Mouse (Mus musculus) liver, adult 2 months (tissue): ENCODE results near the gene A3galt2. TPM values are rescaled to one million over a fixed set of nuclear protein-coding genes. Genes with fewer than 3 reads are reported as not detected.

Experiments used
- DNase-seq: peaks from one replicate; pipeline ENCODE4 v3.0.0-alpha.2; 2011; ENCODE audit warnings: low read depth, low spot score; ENCODE audit errors: extremely low read depth
- H3K27ac ChIP-seq: fragments of 200-500 bp; replicated peaks from 2 replicates; pipeline ENCODE4 v1.5.1; 2012; ENCODE audit warnings: low read depth, mild to moderate bottlenecking, control low read depth, inconsistent platforms, low read length; ENCODE audit not compliant: insufficient read depth
- H3K27me3 ChIP-seq: fragments of 200-500 bp; 2 replicates; pipeline ENCODE4 v1.6.1; 2012; ENCODE audit warnings: mild to moderate bottlenecking, moderate library complexity, low read length, inconsistent platforms; ENCODE audit not compliant: control insufficient read depth, insufficient read depth
- H3K36me3 ChIP-seq: fragments of 200-500 bp; 2 replicates; pipeline ENCODE4 v1.6.1; 2012; ENCODE audit warnings: low read length, inconsistent platforms; ENCODE audit not compliant: control insufficient read depth, insufficient read depth
- H3K4me1 ChIP-seq: fragments of 200-500 bp; 2 replicates; pipeline ENCODE4 v1.6.1; 2011; ENCODE audit warnings: low read length; ENCODE audit not compliant: control insufficient read depth, insufficient read depth
- H3K4me3 ChIP-seq: fragments of 200-500 bp; 2 replicates; pipeline ENCODE4 v1.5.1; 2011; ENCODE audit warnings: low read depth, mild to moderate bottlenecking, control low read depth, low read length, moderate library complexity; ENCODE audit not compliant: insufficient read depth
- H3K79me2 ChIP-seq: fragments of 200-500 bp; 2 replicates; pipeline ENCODE4 v1.6.1; 2012; ENCODE audit warnings: inconsistent platforms, mild to moderate bottlenecking, low read length, moderate library complexity; ENCODE audit not compliant: control insufficient read depth, insufficient read depth
- H3K9ac ChIP-seq: fragments of 200-500 bp; 2 replicates; pipeline ENCODE4 v1.6.1; 2012; ENCODE audit warnings: low read depth, mild to moderate bottlenecking, control low read depth, inconsistent platforms, low read length
- CTCF ChIP-seq: fragments of 200-500 bp; IDR thresholded peaks from 2 replicates; pipeline ENCODE4 v1.5.1; 2011; ENCODE audit warnings: low read depth, low read length, control low read depth
- POLR2A ChIP-seq: fragments of 200-500 bp; IDR thresholded peaks from 2 replicates; pipeline ENCODE4 v1.6.1; 2011; ENCODE audit warnings: low read length, control low read depth; ENCODE audit not compliant: insufficient read depth; ENCODE audit errors: extremely low read depth
- WGBS: fragments of 180-500 bp; shearing (Covaris S2); methylation state at CpG from one replicate; pipeline ENCODE4 v1.1.7; 2018; 5-methylcytosine and 5-hydroxymethylcytosine counted together
- polyA plus RNA-seq: library from polyadenylated mRNA; depleted of rRNA; stranded (reverse); fragments of >200 nt; gene quantifications from 2 replicates; pipeline ENCODE4 v1.2.3, GENCODE M21; 2012
- total RNA-seq: library from RNA; depleted of rRNA; stranded (reverse); fragments of >200 nt; gene quantifications from 2 replicates; pipeline ENCODE4 v1.2.3, GENCODE M21; 2014

A3galt2 gene
- total and polyA plus RNA-seq, 2 experiments = under 0.01 to 0.02 TPM

GRCm38 (mm10) chr4:128795596-128795995 is 40.4 kb downstream of the A3galt2 start:
- TF ChIP-seq POLR2A (no peak), CTCF (no peak)
- Histone ChIP-seq H3K4me3 (no peak overlapping the region), H3K9ac (no peak overlapping the region), H3K36me3 (no peaks in the 10 kb centered on the region), H3K79me2 (peaks cover 13% of the 10 kb centered on the region; the same call in 1 of the 2 replicates), H3K27ac (no peak overlapping the region), H3K27me3 (no peaks in the 10 kb centered on the region), H3K4me1 (peaks cover 11% of the 10 kb centered on the region)
- DNase-seq = no peak
- 44% methylated on average over 9 of the region's 9 CpGs for WGBS

- Histone ChIP-seq H3K27ac (no peak overlapping the region), H3K36me3 (no peaks in the 10 kb centered on the region), H3K79me2 (peaks cover 13% of the 10 kb centered on the region; the same call in 1 of the 2 replicates), H3K9ac (no peak overlapping the region), H3K4me3 (no peak overlapping the region), H3K27me3 (no peaks in the 10 kb centered on the region), H3K4me1 (peaks cover 11% of the 10 kb centered on the region)
- DNase-seq = no peak
- TF ChIP-seq POLR2A (no peak), CTCF (no peak)
- WGBS = 86% methylated on average over 8 of the region's 8 CpGs
Measured at GRCm38 (mm10) chr4:128796788-128797187, 41.6 kb downstream of the A3galt2 start.

GRCm38 (mm10) chr4:128801675-128802465 is 46.7 kb downstream of the A3galt2 start:
- no peaks in the 10 kb centered on the region for H3K27me3 ChIP-seq
- peaks cover 32% of the 10 kb centered on the region; the same call in 1 of the 2 replicates for H3K79me2 ChIP-seq
- H3K4me3 ChIP-seq = no peak overlapping the region
- H3K36me3 ChIP-seq = no peaks in the 10 kb centered on the region
- TF ChIP-seq CTCF = no peak
- TF ChIP-seq POLR2A = no peak
- H3K9ac ChIP-seq = no peak overlapping the region
- DNase-seq = no peak
- WGBS = 49% methylated on average over 9 of the region's 9 CpGs
- H3K27ac ChIP-seq = no peak overlapping the region
- H3K4me1 ChIP-seq = peaks cover 8% of the 10 kb centered on the region

GRCm38 (mm10) chr4:128803569-128803968 is 48.4 kb downstream of the A3galt2 start:
- H3K27ac ChIP-seq = no peak overlapping the region
- no peak overlapping the region for H3K4me3 ChIP-seq

DNA sequence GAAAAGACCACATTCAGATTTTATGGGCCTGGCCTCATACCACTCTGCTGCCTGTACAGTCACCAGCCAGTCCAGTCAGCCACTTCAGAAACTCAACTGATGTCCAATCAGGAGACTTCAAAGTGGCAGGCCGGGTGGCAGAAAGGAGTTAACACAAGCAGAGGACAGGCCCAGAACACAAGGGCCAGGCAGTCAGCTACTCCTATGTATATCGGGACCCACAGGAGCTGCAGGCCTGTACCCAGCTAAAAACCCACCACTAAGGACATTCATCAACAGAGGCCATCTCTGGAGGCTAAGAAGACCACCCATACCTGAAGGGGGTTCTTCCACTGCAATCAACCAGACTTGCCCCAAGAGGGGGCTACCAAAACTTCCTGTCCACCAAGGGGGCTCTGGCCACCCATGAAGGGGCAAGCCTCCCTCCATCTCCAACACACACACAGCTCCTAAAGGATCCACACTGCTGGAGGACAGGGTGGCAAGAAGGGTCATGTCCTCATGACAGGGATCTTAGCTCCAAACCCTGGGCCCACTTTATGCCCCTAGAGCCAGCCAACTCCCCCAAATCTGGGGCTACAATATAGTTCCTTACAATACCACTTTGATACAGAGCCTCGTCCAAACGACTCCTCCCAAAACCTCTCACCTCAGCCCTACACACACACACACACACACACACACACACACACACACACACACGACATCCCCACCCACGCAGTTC is 49.4 kb downstream of the A3galt2 start:
- 18% methylated on average over 6 of the region's 6 CpGs for WGBS
- Histone ChIP-seq H3K4me3 (peak overlapping the region; percentile 72), H3K27me3 (no peaks in the 10 kb centered on the region), H3K4me1 (peaks cover 12% of the 10 kb centered on the region), H3K79me2 (peaks cover 23% of the 10 kb centered on the region; the same call in 1 of the 2 replicates), H3K27ac (0 out of 2 replicates have a peak overlapping the region, but pooled peaks have one; percentile 14), H3K36me3 (no peaks in the 10 kb centered on the region), H3K9ac (peak overlapping the region; percentile 47; the same call in 1 of the 2 replicates)
- DNase-seq = no peak
- no peak for TF ChIP-seq CTCF
- TF ChIP-seq POLR2A = no peak

More at GRCm38 (mm10) chr4:128803569-128803968, 48.4 kb downstream of the A3galt2 start:
- Histone ChIP-seq H3K9ac (no peak overlapping the region), H3K27me3 (no peaks in the 10 kb centered on the region), H3K4me1 (peaks cover 12% of the 10 kb centered on the region), H3K79me2 (peaks cover 29% of the 10 kb centered on the region; the same call in 1 of the 2 replicates), H3K36me3 (no peaks in the 10 kb centered on the region)
- WGBS = 91% methylated on average over 5 of the region's 5 CpGs
- no peak for DNase-seq
- no peak for TF ChIP-seq CTCF
- TF ChIP-seq POLR2A = no peak
